Mouse (Mus musculus) heart, embryonic 14.5 days (tissue): ENCODE results near the gene Ankfn1. TPM values are rescaled to one million over a fixed set of nuclear protein-coding genes. Genes with fewer than 3 reads are reported as not detected.

Experiments
- ATAC-seq: fragments of 200-750 bp; cut with Nextera tagmentation; 2 replicates; pipeline ENCODE4 v1.8.0; 2017; ENCODE audit warnings: low read depth, moderate TSS enrichment; ENCODE audit not compliant: insufficient number of reproducible peaks, insufficient read depth, low FRiP score
- H3K27ac ChIP-seq, 2 experiments: fragments of 200-500 bp in 1 of 2; fragments of 300-500 bp in 1 of 2; sonication (generic) in 1 of 2; replicated peaks in 1 of 2; 2 replicates each; pipeline ENCODE4 v1.5.1; 2012 to 2014; ENCODE audit warnings: low read depth in 2 of 2, low read length in 2 of 2, control low read depth in 1 of 2, mild to moderate bottlenecking in 1 of 2, mixed read lengths in 1 of 2; ENCODE audit not compliant: control insufficient read depth in 1 of 2, insufficient read depth in 1 of 2
- H3K27me3 ChIP-seq: fragments of 300-500 bp; sonication (generic); 2 replicates; pipeline ENCODE4 v1.6.1; 2014; ENCODE audit warnings: mild to moderate bottlenecking, low read length, control low read depth; ENCODE audit not compliant: control insufficient read depth, insufficient read depth
- H3K36me3 ChIP-seq: fragments of 300-500 bp; sonication (generic); 2 replicates; pipeline ENCODE4 v1.6.1; 2014; ENCODE audit warnings: mild to moderate bottlenecking, control low read depth, low read length, mixed read lengths; ENCODE audit not compliant: control insufficient read depth, insufficient read depth
- H3K4me1 ChIP-seq, 2 experiments: fragments of 200-500 bp in 1 of 2; fragments of 300-500 bp in 1 of 2; sonication (generic) in 1 of 2; 2 replicates each; pipeline ENCODE4 v1.6.1; 2012 to 2014; ENCODE audit warnings: low read length in 2 of 2, control low read depth in 1 of 2, mixed read lengths in 1 of 2; ENCODE audit not compliant: control insufficient read depth in 2 of 2, insufficient read depth in 2 of 2
- H3K4me2 ChIP-seq: fragments of 300-500 bp; sonication (generic); 2 replicates; pipeline ENCODE4 v1.6.1; 2014; ENCODE audit warnings: mild to moderate bottlenecking, low read length
- H3K4me3 ChIP-seq, 2 experiments: fragments of 200-500 bp in 1 of 2; fragments of 300-500 bp in 1 of 2; sonication (generic) in 1 of 2; 2 replicates each; pipeline ENCODE4 v1.5.1; 2012 to 2014; ENCODE audit warnings: low read length in 2 of 2, mild to moderate bottlenecking in 2 of 2, control low read depth in 1 of 2, low read depth in 1 of 2, moderate library complexity in 1 of 2; ENCODE audit not compliant: control insufficient read depth in 1 of 2, insufficient read depth in 1 of 2
- H3K9ac ChIP-seq: fragments of 300-500 bp; sonication (generic); 2 replicates; pipeline ENCODE4 v1.6.1; 2014; ENCODE audit warnings: mild to moderate bottlenecking, low read length
- H3K9me3 ChIP-seq: fragments of 300-500 bp; sonication (generic); 2 replicates; pipeline ENCODE4 v1.6.1; 2016; ENCODE audit warnings: low read length, control low read depth; ENCODE audit not compliant: control insufficient read depth
- WGBS: fragments of 180-500 bp; shearing (Covaris S2); extraction: QIAGEN DNeasy Blood & Tissue Kit; methylation state at CpG from one replicate; pipeline ENCODE4 v1.1.7; 2014; 5-methylcytosine and 5-hydroxymethylcytosine counted together
- polyA plus RNA-seq: library from polyadenylated mRNA; unstranded; fragments of >200 nt; fragmentation: Nextera tagmentation; extraction: Ambion mirVana; gene quantifications from 2 replicates; pipeline ENCODE4 v1.2.1, GENCODE M21; 2014

Gene Ankfn1
- polyA plus RNA-seq, 1 experiment from 2014 or later = not detected

DNA sequence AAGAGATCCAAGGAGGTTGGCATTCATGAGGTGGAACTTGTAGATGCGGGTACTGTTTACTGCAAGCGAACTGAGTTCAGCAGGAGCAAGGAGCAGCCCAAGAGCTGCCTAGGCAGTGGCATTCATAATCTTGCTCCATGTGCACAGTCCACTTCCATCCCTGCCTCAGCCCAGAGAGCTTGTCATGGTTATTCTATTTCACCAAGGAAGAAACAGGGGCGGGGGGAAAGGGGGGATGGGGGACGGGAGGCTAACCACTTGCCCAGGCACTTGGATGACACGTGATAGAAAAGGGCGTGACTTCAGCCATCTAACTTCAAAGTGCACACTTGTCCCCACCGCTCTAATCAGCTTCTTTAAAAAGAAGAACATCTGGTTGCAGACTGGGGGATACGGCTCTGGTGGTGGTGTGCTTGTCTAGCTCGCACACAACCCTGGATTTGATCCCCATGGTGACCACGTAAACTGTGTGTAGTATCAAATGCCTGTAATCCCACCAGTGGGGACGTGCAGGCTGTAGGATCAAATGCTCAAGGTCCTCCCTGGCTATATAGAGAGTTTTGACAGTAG lies 203.1 kb downstream of the Ankfn1 start:
- Histone ChIP-seq H3K4me3 (no peak overlapping the region), H3K36me3 (no peaks in the 10 kb centered on the region)
- whole genome bisulfite sequencing = 31% methylated on average over 11 of the region's 11 CpGs

GRCm38 (mm10) chr11:89569391-89570145 lies 207.9 kb downstream of the Ankfn1 start:
- Histone ChIP-seq H3K9me3 (no peaks in the 10 kb centered on the region), H3K27me3 (no peaks in the 10 kb centered on the region), H3K4me1 (peaks cover 0 to 2% of the 10 kb centered on the region in 2 experiments; a peak in 2 of 4 replicates), H3K36me3 (no peaks in the 10 kb centered on the region), H3K9ac (no peak overlapping the region), H3K27ac (no peak overlapping the region), H3K4me3 (no peak overlapping the region), H3K4me2 (no peak overlapping the region)
- no peak for ATAC-seq
- WGBS = 70% methylated on average over 11 of the region's 11 CpGs

More for the DNA sequence above, 203.1 kb downstream of the Ankfn1 start:
- Histone ChIP-seq H3K27me3 (no peaks in the 10 kb centered on the region), H3K27ac (no peak overlapping the region), H3K9ac (no peak overlapping the region), H3K4me1 (peaks cover 0 to 2% of the 10 kb centered on the region in 2 experiments; a peak in 2 of 4 replicates), H3K9me3 (no peaks in the 10 kb centered on the region), H3K4me2 (no peak overlapping the region)
- ATAC-seq = no peak

GRCm38 (mm10) chr11:89568246-89568645 lies 209.2 kb downstream of the Ankfn1 start:
- WGBS = 81% methylated on average over 4 of the region's 4 CpGs
- no peak for ATAC-seq
- no peak overlapping the region for H3K9ac ChIP-seq
- H3K27me3 ChIP-seq = no peaks in the 10 kb centered on the region
- no peak overlapping the region for H3K4me2 ChIP-seq
- no peaks in the 10 kb centered on the region for H3K36me3 ChIP-seq
- H3K27ac ChIP-seq = no peak overlapping the region
- H3K9me3 ChIP-seq = no peaks in the 10 kb centered on the region
- H3K4me3 ChIP-seq = no peak overlapping the region
- no peaks in the 10 kb centered on the region for H3K4me1 ChIP-seq

DNA sequence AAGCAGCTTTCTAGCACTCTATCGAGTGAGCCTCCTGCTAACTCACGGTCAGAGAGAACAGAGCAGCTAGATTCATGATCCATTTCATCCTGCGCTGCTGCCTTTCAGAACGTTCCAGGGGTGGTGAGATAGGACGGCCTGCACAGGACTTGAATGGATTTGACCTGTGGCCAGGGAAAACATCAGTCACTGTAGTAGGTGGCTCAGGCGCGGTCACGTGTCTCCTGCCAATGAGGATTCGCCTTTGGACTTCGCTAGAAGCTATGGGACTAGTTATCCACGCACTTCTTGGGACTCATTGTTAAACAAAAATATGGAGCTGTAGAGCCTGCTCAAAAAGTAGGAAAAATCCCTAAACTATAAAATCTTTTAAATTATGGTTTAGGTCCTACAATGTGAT lies 226.0 kb downstream of the Ankfn1 start:
- Histone ChIP-seq H3K27me3 (no peaks in the 10 kb centered on the region), H3K4me2 (no peak overlapping the region), H3K9ac (no peak overlapping the region), H3K36me3 (no peaks in the 10 kb centered on the region), H3K4me1 (no peaks in the 10 kb centered on the region), H3K9me3 (no peaks in the 10 kb centered on the region), H3K4me3 (no peak overlapping the region), H3K27ac (no peak overlapping the region)
- WGBS = 86% methylated on average over 11 of the region's 11 CpGs
- no peak for ATAC-seq

DNA sequence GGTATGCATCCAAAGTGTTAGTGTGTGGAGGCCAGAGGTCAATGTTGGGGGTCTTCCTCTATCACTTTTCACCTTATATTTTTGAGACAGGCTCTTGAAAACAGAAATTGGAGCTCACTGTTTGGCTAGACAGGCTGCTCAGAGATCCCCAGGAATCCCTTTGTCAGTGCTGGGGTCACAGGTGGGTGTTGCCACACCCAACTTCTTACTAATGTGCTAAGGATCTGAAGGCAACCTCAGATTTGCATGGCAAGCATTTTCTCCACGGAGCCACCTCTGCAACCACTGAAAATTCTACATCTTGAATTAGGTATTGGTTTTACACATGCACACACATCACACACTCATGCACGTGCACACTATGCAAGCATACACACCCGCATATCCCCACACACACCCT lies 226.5 kb downstream of the Ankfn1 start:
- Histone ChIP-seq H3K36me3 (no peaks in the 10 kb centered on the region), H3K4me2 (no peak overlapping the region), H3K4me1 (no peaks in the 10 kb centered on the region), H3K4me3 (no peak overlapping the region), H3K9me3 (no peaks in the 10 kb centered on the region), H3K9ac (no peak overlapping the region), H3K27me3 (no peaks in the 10 kb centered on the region), H3K27ac (no peak overlapping the region)
- WGBS = 86% methylated on average over 3 of the region's 3 CpGs
- no peak for ATAC-seq

DNA sequence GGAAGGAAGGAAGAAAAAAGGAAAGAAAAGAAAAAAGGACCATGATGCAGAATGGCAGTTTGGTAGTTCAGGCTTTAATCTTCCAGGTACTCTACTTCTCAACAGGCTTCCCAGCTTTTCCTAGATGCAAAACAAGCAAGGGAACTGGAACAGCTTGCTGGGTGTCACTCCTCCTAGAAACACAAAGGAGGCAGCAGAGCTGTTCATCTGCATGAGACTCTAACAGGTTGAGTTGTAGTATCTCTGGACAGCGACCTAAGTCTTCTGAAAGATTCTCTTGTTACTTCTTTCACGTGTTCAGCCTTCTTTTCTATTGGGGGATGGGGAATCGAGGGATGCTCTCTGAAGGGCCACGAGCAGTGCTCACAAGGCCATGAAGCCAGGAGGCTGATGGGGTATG lies 228.7 kb downstream of the Ankfn1 start:
- no peaks in the 10 kb centered on the region for H3K27me3 ChIP-seq
- no peak for ATAC-seq
- WGBS = 54% methylated on average over 4 of the region's 4 CpGs

GRCm38 (mm10) chr11:89546164-89546563 lies 231.3 kb downstream of the Ankfn1 start:
- no peak for ATAC-seq
- H3K9me3 ChIP-seq = peaks cover 4% of the 10 kb centered on the region; the same call in 1 of the 2 replicates
- H3K36me3 ChIP-seq = no peaks in the 10 kb centered on the region
- no peak overlapping the region for H3K4me2 ChIP-seq
- WGBS = 27% methylated on average over 7 of the region's 7 CpGs
- no peak overlapping the region for H3K27ac ChIP-seq
- no peak overlapping the region for H3K9ac ChIP-seq
- H3K27me3 ChIP-seq = no peaks in the 10 kb centered on the region
- H3K4me3 ChIP-seq = no peak overlapping the region
- H3K4me1 ChIP-seq = no peaks in the 10 kb centered on the region; a peak in 1 of 4 replicates

More for the DNA sequence above, 228.7 kb downstream of the Ankfn1 start:
- Histone ChIP-seq H3K36me3 (no peaks in the 10 kb centered on the region), H3K4me2 (no peak overlapping the region), H3K4me3 (no peak overlapping the region), H3K4me1 (no peaks in the 10 kb centered on the region; a peak in 1 of 4 replicates), H3K9ac (no peak overlapping the region), H3K9me3 (no peaks in the 10 kb centered on the region), H3K27ac (no peak overlapping the region)
